Comparison of ENCODE assay signal across 8 mouse cellular contexts in genomic region chr9:21759718-21760117, GRCm38 (mm10). TPM values are rescaled to one million over a fixed set of nuclear protein-coding genes. Genes with fewer than 3 reads are reported as not detected.
A peak's percentile ranks its signal among the peaks of the same experiment; 100 is the strongest.
DNase-seq lines count a peak whose midpoint lies in the region; ATAC-seq and TF ChIP-seq lines count a peak whose summit lies in the region.

No protein-coding gene starts in this region.

- peak overlapping the region; percentile 70; the same call in 1 of the 2 replicates for H3K27ac ChIP-seq in lung, embryonic 14.5 days (ENCODE audit: low read depth)
- H3K27ac ChIP-seq in embryonic facial prominence, embryonic 10.5 days (replicated peaks), result peak overlapping the region; percentile 98
- 0 out of 2 replicates have a peak overlapping the region, but pooled peaks have one; percentile 38 for H3K27ac ChIP-seq in intestine, embryonic 14.5 days (ENCODE audit: low read depth)
- no peak overlapping the region for H3K27ac ChIP-seq in neural tube, embryonic 13.5 days (replicated peaks)

- TF ChIP-seq CTCF in lung, embryonic 14.5 days (IDR thresholded peaks at IDR 0.05; ENCODE audit: low read depth), result no peak

- no peaks in the 10 kb centered on the region for H3K27me3 ChIP-seq in lung, embryonic 14.5 days (ENCODE audit: insufficient read depth, low read length)
- no peaks in the 10 kb centered on the region for H3K27me3 ChIP-seq in embryonic facial prominence, embryonic 10.5 days (replicated peaks; ENCODE audit: low read depth, poor library complexity, severe bottlenecking)
- no peaks in the 10 kb centered on the region for H3K27me3 ChIP-seq in intestine, embryonic 14.5 days (replicated peaks; ENCODE audit: control insufficient read depth, insufficient read depth, low read length)
- no peaks in the 10 kb centered on the region for H3K27me3 ChIP-seq in neural tube, embryonic 13.5 days

- no peak; the same call in 1 of the 2 replicates for ATAC-seq in lung, embryonic 14.5 days (ENCODE audit: insufficient read depth)
- peak; percentile 33; the same call in 1 of the 2 replicates for ATAC-seq in intestine, embryonic 14.5 days (replicated peaks; ENCODE audit: low FRiP score, low TSS enrichment, low read depth)
- peak; percentile 49 for ATAC-seq in neural tube, embryonic 13.5 days (ENCODE audit: low read depth)

- under 1% methylated on average over 20 of the region's 20 CpGs for WGBS in lung, embryonic 14.5 days
- under 1% methylated on average over 20 of the region's 20 CpGs for WGBS in embryonic facial prominence, embryonic 10.5 days
- under 1% methylated on average over 20 of the region's 20 CpGs for WGBS in intestine, embryonic 14.5 days
- under 1% methylated on average over 20 of the region's 20 CpGs for WGBS in neural tube, embryonic 13.5 days

- H3K4me2 ChIP-seq in lung, embryonic 14.5 days, result peak overlapping the region; percentile 79
- H3K4me2 ChIP-seq in intestine, embryonic 14.5 days (ENCODE audit: low read length), result peak overlapping the region; percentile 51
- H3K4me2 ChIP-seq in neural tube, embryonic 13.5 days, result peak overlapping the region; percentile 84

- H3K9me3 ChIP-seq in lung, embryonic 14.5 days (ENCODE audit: low read depth, low read length), result no peaks in the 10 kb centered on the region
- H3K9me3 ChIP-seq in embryonic facial prominence, embryonic 10.5 days, result no peaks in the 10 kb centered on the region
- no peaks in the 10 kb centered on the region for H3K9me3 ChIP-seq in intestine, embryonic 14.5 days (ENCODE audit: control insufficient read depth, low read length)
- H3K9me3 ChIP-seq in neural tube, embryonic 13.5 days, result no peaks in the 10 kb centered on the region

- peak overlapping the region; percentile 92 for H3K4me3 ChIP-seq in lung, embryonic 14.5 days (ENCODE audit: low read depth, low read length)
- H3K4me3 ChIP-seq in embryonic facial prominence, embryonic 10.5 days, result peak overlapping the region; percentile 94
- H3K4me3 ChIP-seq in intestine, embryonic 14.5 days (ENCODE audit: low read depth, low read length), result peak overlapping the region; percentile 81
- peak overlapping the region; percentile 64 for H3K4me3 ChIP-seq in neural tube, embryonic 13.5 days

- H3K36me3 ChIP-seq in lung, embryonic 14.5 days (ENCODE audit: insufficient read depth), result peaks cover 25% of the 10 kb centered on the region
- peaks cover 43% of the 10 kb centered on the region for H3K36me3 ChIP-seq in embryonic facial prominence, embryonic 10.5 days (replicated peaks)
- H3K36me3 ChIP-seq in intestine, embryonic 14.5 days (ENCODE audit: control insufficient read depth, insufficient read depth, low read length), result peaks cover 22% of the 10 kb centered on the region; the same call in 1 of the 2 replicates
- no peaks in the 10 kb centered on the region for H3K36me3 ChIP-seq in neural tube, embryonic 13.5 days

- DNase-seq in lung, embryonic 14.5 days, result peak; percentile 39
- no peak for DNase-seq in lung, postnatal 4 days
- DNase-seq in embryonic facial prominence, embryonic 10.5 days (ENCODE audit: low spot score), result no peak
- no peak for DNase-seq in intestine, embryonic 14.5 days (ENCODE audit: low spot score)
- no peak for DNase-seq in cerebellum, adult 11 months
- DNase-seq in MN1 (ENCODE audit: low spot score), result no peak
- no peak for DNase-seq in testis, postnatal 14 days (ENCODE audit: low spot score)

- H3K4me1 ChIP-seq in lung, embryonic 14.5 days (ENCODE audit: insufficient read depth), result peaks cover 13% of the 10 kb centered on the region; the same call in 1 of the 2 replicates
- H3K4me1 ChIP-seq in embryonic facial prominence, embryonic 10.5 days, result peaks cover 18% of the 10 kb centered on the region
- H3K4me1 ChIP-seq in intestine, embryonic 14.5 days (replicated peaks; ENCODE audit: control insufficient read depth, insufficient read depth, low read length), result peaks cover 15% of the 10 kb centered on the region; the same call in 1 of the 2 replicates
- H3K4me1 ChIP-seq in neural tube, embryonic 13.5 days (replicated peaks), result peaks cover 11% of the 10 kb centered on the region

- peak overlapping the region; percentile 81 for H3K9ac ChIP-seq in lung, embryonic 14.5 days
- H3K9ac ChIP-seq in intestine, embryonic 14.5 days (ENCODE audit: low read length), result peak overlapping the region; percentile 77
- peak overlapping the region; percentile 62 for H3K9ac ChIP-seq in neural tube, embryonic 13.5 days

RNA-seq across cellular contexts. Expression of gene Spc24, which starts 0.4 kb away (rescaled TPM):
- 159 and 173 TPM in 2 replicates for polyA plus RNA-seq in lung, embryonic 14.5 days (2014; fragmentation: Nextera tagmentation; extraction: Ambion mirVana)
- 187 TPM in 2 replicates for polyA plus RNA-seq in embryonic facial prominence, embryonic 10.5 days (2016; fragmentation: Nextera tagmentation; extraction: Ambion mirVana)
- polyA plus RNA-seq in intestine, embryonic 14.5 days (2014; fragmentation: Nextera tagmentation; extraction: Ambion mirVana), result 127 and 135 TPM in 2 replicates
- 17.5 and 21.0 TPM in 2 replicates for polyA plus RNA-seq in neural tube, embryonic 13.5 days (2015; fragmentation: Nextera tagmentation; extraction: Ambion mirVana)

RNA-seq across cellular contexts. Expression of gene Ldlr, which starts 36.4 kb away (rescaled TPM):
- polyA plus RNA-seq in lung, embryonic 14.5 days (2014; fragmentation: Nextera tagmentation; extraction: Ambion mirVana), result 24.2 and 24.4 TPM in 2 replicates
- polyA plus RNA-seq in embryonic facial prominence, embryonic 10.5 days (2016; fragmentation: Nextera tagmentation; extraction: Ambion mirVana), result 51.6 and 55.9 TPM in 2 replicates
- polyA plus RNA-seq in intestine, embryonic 14.5 days (2014; fragmentation: Nextera tagmentation; extraction: Ambion mirVana), result 32.2 and 34.8 TPM in 2 replicates
- 13.8 and 16.1 TPM in 2 replicates for polyA plus RNA-seq in neural tube, embryonic 13.5 days (2015; fragmentation: Nextera tagmentation; extraction: Ambion mirVana)

RNA-seq across cellular contexts. Expression of gene Kank2, which starts 38.8 kb away (rescaled TPM):
- 16.4 TPM in 2 replicates for polyA plus RNA-seq in lung, embryonic 14.5 days (2014; fragmentation: Nextera tagmentation; extraction: Ambion mirVana)
- polyA plus RNA-seq in embryonic facial prominence, embryonic 10.5 days (2016; fragmentation: Nextera tagmentation; extraction: Ambion mirVana), result 15.3 and 17.8 TPM in 2 replicates
- 9.5 and 9.6 TPM in 2 replicates for polyA plus RNA-seq in intestine, embryonic 14.5 days (2014; fragmentation: Nextera tagmentation; extraction: Ambion mirVana)
- 5.3 and 5.9 TPM in 2 replicates for polyA plus RNA-seq in neural tube, embryonic 13.5 days (2015; fragmentation: Nextera tagmentation; extraction: Ambion mirVana)
